Mouse (Mus musculus) midbrain, embryonic 14.5 days (tissue): Measurements from ENCODE around the gene Ndufs8. TPM values are rescaled to one million over a fixed set of nuclear protein-coding genes. Genes with fewer than 3 reads are reported as not detected.

Experiments
- ATAC-seq: fragments of 200-750 bp; cut with Nextera tagmentation; 2 replicates; pipeline ENCODE4 v1.8.0; 2017; ENCODE audit warnings: moderate number of reproducible peaks, moderate library complexity; ENCODE audit not compliant: low FRiP score, low TSS enrichment
- DNase-seq: peaks from one replicate; pipeline ENCODE4 v3.0.0-alpha.2; 2015
- H3K27ac ChIP-seq: fragments of 300-500 bp; sonication (generic); replicated peaks from 2 replicates; pipeline ENCODE4 v1.5.1; 2014; ENCODE audit warnings: mild to moderate bottlenecking, low read depth, low read length, moderate library complexity
- H3K27me3 ChIP-seq: fragments of 300-500 bp; sonication (generic); 2 replicates; pipeline ENCODE4 v1.6.1; 2014; ENCODE audit warnings: low read length, control low read depth, mixed read lengths; ENCODE audit not compliant: control insufficient read depth, insufficient read depth
- H3K36me3 ChIP-seq: fragments of 300-500 bp; sonication (generic); 2 replicates; pipeline ENCODE4 v1.6.1; 2014; ENCODE audit warnings: low read length, control low read depth; ENCODE audit not compliant: control insufficient read depth, insufficient read depth
- H3K4me1 ChIP-seq: fragments of 300-500 bp; sonication (generic); 2 replicates; pipeline ENCODE4 v1.6.1; 2014; ENCODE audit warnings: mild to moderate bottlenecking, antibody characterized with exemption, low read length, control low read depth; ENCODE audit not compliant: control insufficient read depth, insufficient read depth
- H3K4me2 ChIP-seq: fragments of 300-500 bp; sonication (generic); 2 replicates; pipeline ENCODE4 v1.6.1; 2014; ENCODE audit warnings: mild to moderate bottlenecking, low read length, moderate library complexity
- H3K4me3 ChIP-seq: fragments of 300-500 bp; sonication (generic); replicated peaks from 2 replicates; pipeline ENCODE4 v1.5.1; 2014; ENCODE audit warnings: low read depth, low read length
- H3K9ac ChIP-seq: fragments of 300-500 bp; sonication (generic); replicated peaks from 2 replicates; pipeline ENCODE4 v1.6.1; 2014; ENCODE audit warnings: mild to moderate bottlenecking, low read length, moderate library complexity
- H3K9me3 ChIP-seq: fragments of 300-500 bp; sonication (generic); 2 replicates; pipeline ENCODE4 v1.6.1; 2016; ENCODE audit warnings: low read length, control low read depth, mixed read lengths; ENCODE audit not compliant: control insufficient read depth
- WGBS: fragments of 180-500 bp; shearing (Covaris S2); extraction: QIAGEN DNeasy Blood & Tissue Kit; methylation state at CpG from one replicate; pipeline ENCODE4 v1.1.7; 2014; 5-methylcytosine and 5-hydroxymethylcytosine counted together
- polyA plus RNA-seq: library from polyadenylated mRNA; unstranded; fragments of >200 nt; fragmentation: Nextera tagmentation; extraction: Ambion mirVana; gene quantifications from 2 replicates; pipeline ENCODE4 v1.2.1, GENCODE M21; 2014

Gene Ndufs8
- polyA plus RNA-seq, 1 experiment from 2014 or later, result 261 TPM

GRCm38 (mm10) chr19:3926685-3927084, 14.1 kb upstream of the Ndufs8 start:
- Histone ChIP-seq H3K27ac (no peak overlapping the region), H3K27me3 (no peaks in the 10 kb centered on the region), H3K4me1 (no peaks in the 10 kb centered on the region), H3K36me3 (no peaks in the 10 kb centered on the region), H3K4me2 (no peak overlapping the region), H3K9me3 (no peaks in the 10 kb centered on the region), H3K9ac (no peak overlapping the region), H3K4me3 (no peak overlapping the region)
- 57% methylated on average over 6 of the region's 6 CpGs for WGBS
- DNase-seq (no peak), ATAC-seq (no peak)

- H3K4me1 ChIP-seq, result no peaks in the 10 kb centered on the region
- no peak overlapping the region for H3K4me3 ChIP-seq
- 83% methylated on average over 3 of the region's 3 CpGs for WGBS
- no peak overlapping the region for H3K4me2 ChIP-seq
- H3K9ac ChIP-seq, result no peak overlapping the region
- H3K9me3 ChIP-seq, result no peaks in the 10 kb centered on the region
- H3K36me3 ChIP-seq, result no peaks in the 10 kb centered on the region
- no peak overlapping the region for H3K27ac ChIP-seq
- no peaks in the 10 kb centered on the region for H3K27me3 ChIP-seq
- ATAC-seq (no peak), DNase-seq (no peak)
Observed at GRCm38 (mm10) chr19:3926279-3926678, 13.7 kb upstream of the Ndufs8 start.

DNA sequence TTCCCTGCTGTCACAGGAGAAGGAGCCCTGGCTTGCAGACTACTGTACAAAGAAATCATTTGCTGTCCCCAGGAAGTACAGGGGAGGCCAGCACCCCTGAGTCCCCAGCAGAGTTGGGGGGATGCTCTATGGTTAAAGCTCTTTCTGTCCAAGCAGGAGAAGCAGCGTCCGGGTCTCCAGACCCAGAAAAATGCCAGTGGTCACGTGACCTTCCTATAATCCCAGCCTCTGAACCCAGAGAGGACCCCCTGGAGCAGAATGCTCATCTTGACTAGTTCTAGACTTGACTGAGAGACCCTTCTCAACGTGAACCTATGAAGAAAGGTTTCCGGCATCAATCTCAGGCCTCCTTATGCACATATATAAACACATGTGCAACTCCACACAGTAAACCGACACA, 13.3 kb upstream of the Ndufs8 start:
- no peak overlapping the region for H3K4me2 ChIP-seq
- no peak for DNase-seq
- ATAC-seq, result no peak
- H3K27ac ChIP-seq, result no peak overlapping the region
- no peaks in the 10 kb centered on the region for H3K9me3 ChIP-seq
- no peaks in the 10 kb centered on the region for H3K36me3 ChIP-seq
- 69% methylated on average over 6 of the region's 6 CpGs for WGBS
- no peaks in the 10 kb centered on the region for H3K27me3 ChIP-seq
- no peaks in the 10 kb centered on the region for H3K4me1 ChIP-seq
- H3K9ac ChIP-seq, result no peak overlapping the region
- no peak overlapping the region for H3K4me3 ChIP-seq

DNA sequence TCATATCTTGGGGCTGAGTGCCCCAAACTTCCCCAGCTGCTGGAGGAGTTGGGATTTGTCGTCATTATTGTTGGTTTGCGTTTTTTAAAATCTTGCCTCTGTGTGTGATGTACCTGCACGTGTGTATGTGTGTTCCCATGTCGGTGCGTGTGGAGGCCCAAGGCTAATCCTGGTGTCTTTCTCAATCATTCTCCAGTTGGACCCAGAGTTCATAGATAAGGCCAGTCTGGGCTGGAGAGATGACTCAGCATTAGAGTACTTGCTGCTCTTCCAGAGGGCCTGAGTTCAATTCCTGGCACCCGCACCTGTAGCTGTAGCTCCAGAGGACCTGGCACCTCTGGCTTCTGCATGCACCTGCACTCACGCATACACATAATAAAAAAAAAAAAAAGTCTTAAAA, 12.3 kb upstream of the Ndufs8 start:
- WGBS, result 92% methylated on average over 7 of the region's 7 CpGs
- ATAC-seq, result no peak
- H3K4me3 ChIP-seq, result no peak overlapping the region
- H3K36me3 ChIP-seq, result no peaks in the 10 kb centered on the region
- H3K4me2 ChIP-seq, result no peak overlapping the region
- DNase-seq, result no peak
- no peaks in the 10 kb centered on the region for H3K4me1 ChIP-seq
- H3K9me3 ChIP-seq, result no peaks in the 10 kb centered on the region
- no peaks in the 10 kb centered on the region for H3K27me3 ChIP-seq
- H3K27ac ChIP-seq, result no peak overlapping the region
- H3K9ac ChIP-seq, result no peak overlapping the region

- WGBS, result 79% methylated on average over 8 of the region's 8 CpGs
- Histone ChIP-seq H3K27ac (no peak overlapping the region), H3K4me2 (no peak overlapping the region), H3K4me1 (no peaks in the 10 kb centered on the region), H3K36me3 (no peaks in the 10 kb centered on the region), H3K4me3 (no peak overlapping the region), H3K9ac (no peak overlapping the region), H3K27me3 (no peaks in the 10 kb centered on the region), H3K9me3 (no peaks in the 10 kb centered on the region)
- ATAC-seq, result no peak
- no peak for DNase-seq
Observed at GRCm38 (mm10) chr19:3924190-3924589, 11.6 kb upstream of the Ndufs8 start.

DNA sequence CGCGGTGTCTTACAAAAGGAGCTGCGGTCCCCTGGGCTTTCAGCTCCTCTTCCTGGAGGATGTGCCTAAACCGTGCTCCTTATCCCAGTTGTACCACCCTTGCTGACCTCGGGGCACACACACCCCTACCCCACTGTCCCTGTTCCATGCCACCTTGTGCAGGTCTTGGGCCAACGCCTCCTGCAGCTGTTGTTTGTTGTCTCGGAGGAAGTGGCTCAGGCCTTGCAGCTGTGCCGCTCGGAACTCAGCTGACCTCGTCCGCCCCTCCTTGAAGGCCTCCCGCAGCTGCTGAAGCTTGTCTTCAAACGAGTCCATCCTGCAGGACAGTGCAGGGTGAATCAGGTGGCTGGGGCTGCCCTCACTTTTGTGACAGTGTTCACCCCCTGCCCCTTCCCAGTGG, 11.0 kb upstream of the Ndufs8 start:
- no peak overlapping the region for H3K4me2 ChIP-seq
- no peaks in the 10 kb centered on the region for H3K36me3 ChIP-seq
- no peak overlapping the region for H3K27ac ChIP-seq
- DNase-seq, result no peak
- H3K9ac ChIP-seq, result no peak overlapping the region
- ATAC-seq, result no peak
- no peaks in the 10 kb centered on the region for H3K4me1 ChIP-seq
- no peaks in the 10 kb centered on the region for H3K9me3 ChIP-seq
- 56% methylated on average over 13 of the region's 13 CpGs for WGBS
- no peak overlapping the region for H3K4me3 ChIP-seq
- H3K27me3 ChIP-seq, result no peaks in the 10 kb centered on the region

DNA sequence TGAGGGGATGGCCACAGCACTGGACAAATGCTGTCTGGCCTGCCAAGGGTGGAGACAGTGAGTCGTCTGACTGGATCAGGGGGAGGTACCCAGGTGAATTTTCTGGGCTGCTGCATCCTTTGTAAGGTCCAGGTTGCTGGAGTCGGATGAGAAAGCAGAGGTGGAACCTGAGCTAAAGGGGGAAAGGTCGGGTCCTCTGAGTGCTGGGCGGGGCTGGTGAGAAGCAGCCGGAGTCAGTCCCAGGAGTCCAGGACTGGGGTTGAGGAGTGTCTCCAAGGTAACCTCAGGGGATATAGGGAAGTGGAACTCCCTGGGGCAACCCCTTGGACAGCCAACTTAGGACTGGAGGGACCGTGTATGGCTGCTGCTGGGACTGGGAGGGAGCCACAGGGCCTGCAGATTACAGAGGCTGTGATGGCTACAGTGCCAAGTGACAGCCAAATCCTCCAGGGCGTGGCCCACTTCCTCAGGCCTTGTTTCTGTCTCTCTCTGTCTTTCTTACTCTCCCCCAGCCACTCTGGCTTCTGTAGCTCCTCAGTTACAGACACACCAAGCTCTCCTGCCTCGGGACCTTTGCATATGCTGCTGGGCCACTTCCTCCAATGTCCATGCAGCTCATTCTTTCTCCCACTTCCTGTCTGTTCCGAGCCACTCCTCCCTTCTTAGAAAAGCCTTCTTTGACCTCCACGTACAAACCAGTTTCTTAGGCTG, 10.2 kb upstream of the Ndufs8 start:
- DNase-seq (no peak), ATAC-seq (no peak)
- no peak overlapping the region for H3K4me2 ChIP-seq
- H3K27me3 ChIP-seq, result no peaks in the 10 kb centered on the region
- no peaks in the 10 kb centered on the region for H3K36me3 ChIP-seq
- WGBS, result 59% methylated on average over 10 of the region's 10 CpGs
- no peaks in the 10 kb centered on the region for H3K9me3 ChIP-seq
- no peak overlapping the region for H3K9ac ChIP-seq
- no peak overlapping the region for H3K4me3 ChIP-seq
- H3K27ac ChIP-seq, result no peak overlapping the region
- H3K4me1 ChIP-seq, result no peaks in the 10 kb centered on the region

DNA sequence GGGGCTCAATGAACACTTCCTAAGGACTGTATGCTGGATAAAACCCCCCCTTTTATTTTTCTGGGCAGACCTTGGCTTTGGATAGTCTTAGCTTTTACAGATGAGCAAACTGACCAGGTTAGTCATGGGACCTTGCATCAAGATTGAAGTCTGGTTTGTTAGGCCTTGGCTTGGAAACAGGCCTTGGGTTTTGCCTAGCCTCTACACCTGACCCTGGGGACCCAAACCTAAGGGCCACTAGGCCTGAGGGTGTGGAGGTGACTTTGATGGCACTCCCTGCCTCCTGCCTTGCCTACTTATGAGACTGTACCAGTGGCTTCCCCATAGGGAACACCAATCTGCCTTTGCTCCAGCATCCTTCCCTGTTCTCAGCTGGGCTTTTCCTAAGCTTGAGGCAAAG, 7.4 kb upstream of the Ndufs8 start:
- Histone ChIP-seq H3K36me3 (no peaks in the 10 kb centered on the region), H3K9ac (no peak overlapping the region), H3K27me3 (no peaks in the 10 kb centered on the region), H3K9me3 (no peaks in the 10 kb centered on the region), H3K4me2 (no peak overlapping the region), H3K27ac (no peak overlapping the region), H3K4me3 (no peak overlapping the region), H3K4me1 (no peaks in the 10 kb centered on the region)
- ATAC-seq (no peak), DNase-seq (no peak)

DNA sequence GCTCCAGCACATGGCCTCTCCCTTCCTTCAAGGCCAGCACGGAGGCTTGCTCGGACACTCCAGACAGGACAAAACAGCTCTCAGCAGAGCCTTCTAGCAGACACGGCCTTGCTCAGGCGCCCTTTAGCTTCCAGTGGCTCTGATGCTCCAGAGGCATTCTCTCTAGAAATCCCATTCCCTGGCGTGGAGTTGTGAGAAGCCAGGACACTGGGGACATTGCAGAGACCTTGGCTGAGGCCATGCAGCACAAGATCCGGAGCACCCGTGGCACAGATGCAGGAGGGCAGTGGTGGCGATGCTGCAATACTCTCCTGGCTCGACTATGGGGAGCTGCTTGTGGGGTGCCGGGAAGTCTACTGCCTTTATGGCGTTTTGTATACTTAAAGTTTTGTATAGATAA, 4.2 kb upstream of the Ndufs8 start:
- H3K9me3 ChIP-seq, result no peaks in the 10 kb centered on the region
- DNase-seq (no peak), ATAC-seq (no peak)
- H3K4me3 ChIP-seq, result no peak overlapping the region
- H3K36me3 ChIP-seq, result no peaks in the 10 kb centered on the region
- H3K9ac ChIP-seq, result no peak overlapping the region
- WGBS, result 73% methylated on average over 11 of the region's 11 CpGs
- no peak overlapping the region for H3K4me2 ChIP-seq
- H3K27ac ChIP-seq, result no peak overlapping the region
- no peaks in the 10 kb centered on the region for H3K27me3 ChIP-seq
- peaks cover 11% of the 10 kb centered on the region for H3K4me1 ChIP-seq
